Mouse (Mus musculus) T-cell, adult 2 months (primary cell): ENCODE data around the gene Ldlrad1.
A peak's percentile ranks its signal among the peaks of the same experiment; 100 is the strongest.

Experiments used
- DNase-seq: peaks from one replicate; pipeline ENCODE4 v3.0.0; 2022; ENCODE audit warnings: low spot score

Ldlrad1 gene

GRCm38 (mm10) chr4:107211465-107211864, 2.5 kb downstream of the Ldlrad1 start:
- no peak for DNase-seq

- no peak for DNase-seq
Measured at GRCm38 (mm10) chr4:107211936-107212335, 3.0 kb downstream of the Ldlrad1 start.

DNA sequence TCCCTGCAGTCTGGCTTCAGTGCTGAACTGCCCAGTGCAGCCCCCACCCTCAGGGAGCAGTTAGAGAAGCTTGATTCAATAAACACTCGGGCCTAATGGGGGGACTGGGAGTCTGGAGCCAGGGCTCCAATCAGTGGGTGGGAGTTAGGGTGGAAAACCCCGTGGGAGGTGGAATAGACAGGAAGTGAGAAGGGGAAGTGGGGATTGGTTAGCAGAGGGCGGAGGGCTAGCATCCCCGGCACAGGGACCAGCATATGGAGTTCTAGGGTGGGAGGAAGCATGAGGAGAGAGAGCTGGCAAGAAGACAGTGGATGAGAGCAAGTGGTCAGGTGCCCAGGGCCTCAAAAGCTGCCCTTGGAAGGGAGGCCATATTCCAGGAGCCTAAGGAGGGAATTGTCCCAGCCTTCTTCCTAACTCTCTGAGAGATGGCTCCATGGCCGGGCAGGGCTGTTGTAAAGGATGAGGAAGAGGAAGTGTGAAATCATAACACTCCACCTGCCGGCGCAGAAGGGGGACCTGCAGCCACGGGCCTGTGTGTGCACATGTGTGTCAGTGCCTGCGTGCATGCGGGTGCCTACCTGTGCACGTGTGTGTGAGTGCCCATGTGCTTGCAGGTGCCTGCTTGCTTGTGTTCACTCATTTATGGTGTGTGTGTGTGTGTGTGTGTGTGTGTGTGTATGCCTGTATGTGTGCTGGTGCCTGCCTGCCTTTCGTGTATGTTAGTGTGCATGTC, 4.5 kb downstream of the Ldlrad1 start:
- no peak for DNase-seq

DNA sequence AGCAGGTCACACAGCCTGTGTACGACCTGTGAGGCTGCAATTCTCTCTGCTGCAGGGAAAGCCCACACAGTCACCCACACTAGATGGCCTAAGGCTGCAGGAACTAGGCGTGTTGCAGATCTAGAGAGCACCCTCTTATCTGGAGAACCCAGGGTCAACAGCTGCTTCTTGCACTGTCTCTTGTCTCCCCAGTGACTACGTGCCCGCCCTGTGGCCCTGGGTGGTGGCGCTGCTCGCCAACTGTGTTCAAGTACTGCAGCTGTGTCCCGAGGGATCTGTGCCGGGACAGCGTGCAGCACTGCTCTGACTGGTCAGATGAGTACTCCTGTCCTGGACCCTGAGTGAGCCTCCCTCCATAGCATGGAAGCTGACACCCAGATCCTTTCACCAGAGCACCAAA, 8.6 kb downstream of the Ldlrad1 start:
- DNase-seq, result no peak

GRCm38 (mm10) chr4:107221524-107221923, 12.5 kb downstream of the Ldlrad1 start:
- DNase-seq, result no peak

- DNase-seq, result peak; percentile 59
Measured at GRCm38 (mm10) chr4:107223225-107224204, 14.5 kb downstream of the Ldlrad1 start.

- DNase-seq, result no peak
Measured at GRCm38 (mm10) chr4:107226313-107226712, 17.3 kb downstream of the Ldlrad1 start.

GRCm38 (mm10) chr4:107232219-107232618, 23.2 kb downstream of the Ldlrad1 start:
- no peak for DNase-seq

GRCm38 (mm10) chr4:107238253-107238652, 29.3 kb downstream of the Ldlrad1 start:
- DNase-seq, result no peak

GRCm38 (mm10) chr4:107240196-107240595, 31.2 kb downstream of the Ldlrad1 start:
- DNase-seq, result no peak

GRCm38 (mm10) chr4:107243365-107244333, 34.7 kb downstream of the Ldlrad1 start:
- no peak for DNase-seq

DNA sequence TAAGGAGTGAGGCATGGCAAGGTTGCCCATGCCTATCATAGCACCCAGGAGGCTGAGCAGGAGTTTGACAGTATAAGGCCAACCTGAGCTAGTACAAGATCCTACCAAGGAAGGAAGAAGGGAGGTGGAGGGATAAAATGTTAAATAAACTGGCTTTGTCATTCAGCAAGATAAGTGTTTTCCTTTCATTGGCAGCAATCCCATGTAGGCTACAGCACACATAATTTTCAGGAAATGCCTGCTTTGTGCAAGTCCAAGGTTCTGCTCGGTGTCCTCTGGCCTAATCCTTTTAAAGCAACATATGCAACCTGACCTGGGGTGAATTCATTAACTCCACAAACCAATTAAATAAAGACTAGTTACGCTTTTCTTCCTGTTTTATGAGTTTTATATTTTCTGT, 36.4 kb downstream of the Ldlrad1 start:
- no peak for DNase-seq

- DNase-seq, result no peak
Measured at GRCm38 (mm10) chr4:107246040-107246439, 37.1 kb downstream of the Ldlrad1 start.

GRCm38 (mm10) chr4:107247110-107247509, 38.1 kb downstream of the Ldlrad1 start:
- DNase-seq, result no peak

- no peak for DNase-seq
Measured at GRCm38 (mm10) chr4:107248061-107248460, 39.1 kb downstream of the Ldlrad1 start.

DNA sequence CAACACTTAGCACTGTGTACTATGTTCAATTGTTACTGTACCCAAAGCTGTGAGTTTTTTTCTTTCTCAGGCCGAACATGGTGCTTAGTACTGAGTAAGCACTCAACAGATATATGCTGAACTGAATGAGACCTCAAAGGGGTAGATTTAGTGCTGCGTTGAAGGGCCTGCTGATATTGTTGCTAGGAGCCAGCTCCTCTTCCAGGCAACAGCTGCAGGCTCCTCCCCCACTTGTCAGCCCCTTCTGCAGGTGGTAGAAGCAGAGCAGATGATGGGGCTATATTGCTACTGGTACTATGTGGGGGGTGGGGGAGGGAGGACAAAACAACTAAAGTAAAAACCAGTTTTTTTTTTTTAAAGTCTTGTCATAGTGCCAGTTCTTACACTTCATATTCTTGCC, 40.5 kb downstream of the Ldlrad1 start:
- DNase-seq, result no peak

- peak; percentile 45 for DNase-seq
Measured at GRCm38 (mm10) chr4:107250494-107250893, 41.5 kb downstream of the Ldlrad1 start.

- no peak for DNase-seq
Measured at GRCm38 (mm10) chr4:107252522-107252921, 43.5 kb downstream of the Ldlrad1 start.

DNA sequence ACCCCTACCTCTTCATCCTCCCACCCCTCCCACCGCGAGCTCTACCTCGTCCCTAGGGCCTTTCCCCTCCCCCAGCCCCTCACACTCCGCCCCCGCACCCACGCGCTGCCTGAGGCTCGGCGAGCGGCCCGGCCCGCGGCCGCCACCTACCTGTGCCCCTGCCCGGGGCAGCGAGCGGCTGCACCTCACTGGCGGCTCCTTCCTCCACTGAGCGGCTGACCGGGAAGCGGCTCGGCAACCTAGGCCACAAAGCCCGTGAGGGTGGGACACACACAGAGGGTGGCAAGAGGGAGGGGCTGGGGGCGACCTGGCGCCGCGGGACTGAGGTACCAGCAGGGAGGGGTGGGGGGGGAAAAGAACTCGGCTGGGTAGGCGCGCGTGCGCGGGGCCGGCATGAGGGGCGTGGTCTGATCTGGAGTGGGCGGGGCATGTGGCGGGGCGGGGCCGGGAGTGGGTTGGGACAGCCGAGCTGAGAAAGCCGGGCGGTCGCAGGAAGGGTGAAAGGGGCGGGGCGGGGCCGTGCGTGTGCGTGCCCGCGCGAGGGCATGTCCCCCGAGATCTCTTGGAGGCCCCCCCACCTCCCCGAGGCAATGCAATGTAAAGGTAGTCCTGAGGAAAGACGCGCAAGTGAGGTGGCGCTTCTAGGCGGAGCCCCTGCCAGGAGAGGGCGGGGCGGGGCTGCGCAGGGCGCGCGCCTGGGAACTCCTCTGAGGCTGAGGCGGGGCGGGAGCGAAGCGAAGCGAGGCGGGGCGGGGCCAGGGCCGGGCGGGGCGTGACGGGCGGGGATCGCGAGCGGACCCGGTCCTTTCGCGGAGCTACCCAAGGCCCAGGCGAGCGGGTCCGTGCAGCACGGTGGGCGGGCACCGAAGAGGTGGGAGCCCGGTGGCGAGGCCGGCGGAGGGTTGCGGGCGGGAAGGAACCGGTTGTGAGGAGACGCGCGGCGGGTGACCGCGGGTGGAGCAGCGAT, 44.4 kb downstream of the Ldlrad1 start, which contains the start of the genes Lrrc42 and Hspb11:
Lrrc42 (minus strand) TSS at position 408 of the 967 bp plus-strand sequence.
Hspb11 (plus strand) TSS at position 469 of the 967 bp plus-strand sequence.
- peak; percentile 98 for DNase-seq

- no peak for DNase-seq
Measured at GRCm38 (mm10) chr4:107254414-107254813, 45.4 kb downstream of the Ldlrad1 start.
